In genomic region chr1:177729043-177730024, GRCm38 (mm10) we compare ENCODE assay signal across 20 mouse cellular contexts. TPM values are rescaled to one million over a fixed set of nuclear protein-coding genes. Genes with fewer than 3 reads are reported as not detected.
DNase-seq lines count a peak whose midpoint lies in the region; ATAC-seq and TF ChIP-seq lines count a peak whose summit lies in the region.
"Had no signal": no experiment of that assay in that cellular context is flagged by ENCODE, and none has a peak within 500 bp of the region (broad histone marks: within the 10 kb centered on the region; RNA-seq: fewer than 3 reads in every experiment).

1700016C15Rik (plus strand) TSS chr1:177729814.

- H3K27ac ChIP-seq in liver, adult 2 months (replicated peaks; ENCODE audit: insufficient read depth, low read depth, low read length) = no peak within 1 kb of the TSS
- H3K27ac ChIP-seq in liver, postnatal 0 days (ENCODE audit: low read depth) = no peak within 1 kb of the TSS
- H3K27ac ChIP-seq in embryonic facial prominence, embryonic 10.5 days (replicated peaks) = no peak within 1 kb of the TSS; the same call in 1 of the 2 replicates
- peak within 1 kb of the TSS; percentile 62 for H3K27ac ChIP-seq in lung, embryonic 16.5 days (ENCODE audit: low read length)
- H3K27ac ChIP-seq: hindbrain, embryonic 10.5 days had no signal

- intact Hi-C loops in heart, postnatal 14 days (cut with DNase I) = no loop called here

- no peak for TF ChIP-seq CTCF in liver, adult 2 months (IDR thresholded peaks at IDR 0.05; ENCODE audit: low read depth, low read length)
- no peak for TF ChIP-seq CTCF in liver, postnatal 0 days (IDR thresholded peaks at IDR 0.05; ENCODE audit: low read depth)

- H3K9ac ChIP-seq in liver, adult 2 months (ENCODE audit: low read depth, low read length) = no peak within 1 kb of the TSS
- H3K9ac ChIP-seq in liver, postnatal 0 days (replicated peaks) = no peak within 1 kb of the TSS
- H3K9ac ChIP-seq in lung, embryonic 16.5 days (ENCODE audit: low read length) = no peak within 1 kb of the TSS

- no peaks in the 10 kb centered on the region for H3K79me2 ChIP-seq in liver, adult 2 months (ENCODE audit: control insufficient read depth, insufficient read depth, low read length)

- H3K27me3 ChIP-seq in liver, adult 2 months (ENCODE audit: control insufficient read depth, insufficient read depth, low read length) = no peaks in the 10 kb centered on the region
- H3K27me3 ChIP-seq in liver, postnatal 0 days (ENCODE audit: insufficient read depth, low read length) = no peaks in the 10 kb centered on the region
- H3K27me3 ChIP-seq in embryonic facial prominence, embryonic 10.5 days (replicated peaks; ENCODE audit: low read depth, poor library complexity, severe bottlenecking) = no peaks in the 10 kb centered on the region
- no peaks in the 10 kb centered on the region for H3K27me3 ChIP-seq in lung, embryonic 16.5 days (ENCODE audit: control insufficient read depth, insufficient read depth, low read depth, low read length)

- H3K4me1 ChIP-seq in liver, adult 2 months (ENCODE audit: control insufficient read depth, insufficient read depth, low read length) = no peaks in the 10 kb centered on the region
- H3K4me1 ChIP-seq in liver, postnatal 0 days (ENCODE audit: insufficient read depth) = no peaks in the 10 kb centered on the region; the same call in 1 of the 2 replicates
- peaks cover 17% of the 10 kb centered on the region for H3K4me1 ChIP-seq in embryonic facial prominence, embryonic 10.5 days
- H3K4me1 ChIP-seq in lung, embryonic 16.5 days (replicated peaks; ENCODE audit: control insufficient read depth, insufficient read depth, low read length) = peaks cover 6% of the 10 kb centered on the region; the same call in 1 of the 2 replicates

- ATAC-seq in liver, postnatal 0 days = no peak
- peak; percentile 41 for ATAC-seq in lung, embryonic 16.5 days (ENCODE audit: low read depth)
- ATAC-seq: CD4-positive, CD25-positive, alpha-beta regulatory T cell, adult 4 months had no signal

- H3K9me3 ChIP-seq in liver, postnatal 0 days (ENCODE audit: low read length) = peaks cover 6% of the 10 kb centered on the region; the same call in 1 of the 2 replicates
- peaks cover 6% of the 10 kb centered on the region; the same call in 1 of the 2 replicates for H3K9me3 ChIP-seq in embryonic facial prominence, embryonic 10.5 days
- no peaks in the 10 kb centered on the region for H3K9me3 ChIP-seq in lung, embryonic 16.5 days (ENCODE audit: control insufficient read depth, low read length)

- no peaks in the 10 kb centered on the region for H3K36me3 ChIP-seq in liver, adult 2 months (ENCODE audit: control insufficient read depth, insufficient read depth, low read length)
- H3K36me3 ChIP-seq in liver, postnatal 0 days (replicated peaks; ENCODE audit: insufficient read depth, low read length) = no peaks in the 10 kb centered on the region
- H3K36me3 ChIP-seq in embryonic facial prominence, embryonic 10.5 days (replicated peaks) = no peaks in the 10 kb centered on the region
- H3K36me3 ChIP-seq in lung, embryonic 16.5 days (ENCODE audit: control insufficient read depth, insufficient read depth, low read length) = no peaks in the 10 kb centered on the region
- H3K36me3 ChIP-seq: hindbrain, embryonic 10.5 days had no signal

- no peak within 1 kb of the TSS for H3K4me2 ChIP-seq in liver, postnatal 0 days (ENCODE audit: low read depth, low read length)
- H3K4me2 ChIP-seq in lung, embryonic 16.5 days (ENCODE audit: low read depth, low read length) = no peak within 1 kb of the TSS

- DNase-seq in liver, adult 2 months (ENCODE audit: extremely low read depth, low read depth, low spot score) = peak; percentile 63
- no peak for DNase-seq in liver, postnatal 0 days
- peak; percentile 17 for DNase-seq in embryonic facial prominence, embryonic 10.5 days (ENCODE audit: low spot score)
- peak; percentile 44 for DNase-seq in retina, postnatal 1 day
- DNase-seq in heart, postnatal 14 days = no peak
- no peak for DNase-seq in thymus, postnatal 0 days (ENCODE audit: low spot score)
- no peak for DNase-seq in cerebellum, postnatal 10 days
- DNase-seq: adrenal gland, postnatal 36 days; cerebellum, adult 18-20 months; heart, adult 18-20 months; kidney, adult 18-20 months; left cerebral cortex, postnatal 4 days; right cerebral cortex, postnatal 4 days; thymus, adult 18-20 months had no signal

- no peak for TF ChIP-seq EP300 in liver, postnatal 0 days (IDR thresholded peaks at IDR 0.05; ENCODE audit: low read depth)

- TF ChIP-seq POLR2A in liver, adult 2 months (IDR thresholded peaks at IDR 0.05; ENCODE audit: extremely low read depth, insufficient read depth, low read length) = no peak

- H3K4me3 ChIP-seq in liver, adult 2 months (ENCODE audit: insufficient read depth, low read depth, low read length) = no peak within 1 kb of the TSS
- no peak within 1 kb of the TSS for H3K4me3 ChIP-seq in liver, postnatal 0 days (ENCODE audit: low read depth, low read length)
- H3K4me3 ChIP-seq in embryonic facial prominence, embryonic 10.5 days = no peak within 1 kb of the TSS
- H3K4me3 ChIP-seq in lung, embryonic 16.5 days (ENCODE audit: low read length) = no peak within 1 kb of the TSS
- H3K4me3 ChIP-seq: hindbrain, embryonic 10.5 days had no signal

- WGBS in liver, adult 2 months = 69% methylated on average over 11 of the region's 11 CpGs
- WGBS in liver, postnatal 0 days (ENCODE audit: insufficient replicate concordance) = 69% methylated on average over 11 of the region's 11 CpGs
- 59% methylated on average over 11 of the region's 11 CpGs for WGBS in embryonic facial prominence, embryonic 10.5 days
- 57% methylated on average over 11 of the region's 11 CpGs for WGBS in lung, embryonic 16.5 days

RNA-seq across cellular contexts. Expression of gene 1700016C15Rik, which starts in this region (rescaled TPM):
- total RNA-seq in liver, adult 2 months (2014; rRNA removed) = not detected in 2 replicates
- polyA plus RNA-seq in liver, adult 2 months (2012; rRNA removed) = not detected in 2 replicates
- not detected in 2 replicates for polyA plus RNA-seq in liver, postnatal 0 days (2015; fragmentation: Nextera tagmentation; extraction: Ambion mirVana)
- not detected in 2 replicates for polyA plus RNA-seq in embryonic facial prominence, embryonic 10.5 days (2016; fragmentation: Nextera tagmentation; extraction: Ambion mirVana)
- 0.41 and 1.3 TPM in 2 replicates for polyA plus RNA-seq in lung, embryonic 16.5 days (2015; fragmentation: Nextera tagmentation; extraction: Ambion mirVana)
- not detected for total RNA-seq in heart, postnatal 14 days (2021)
- polyA plus RNA-seq in thymus, postnatal 0 days (2015; fragmentation: Nextera tagmentation; extraction: Ambion mirVana) = 0.28 and 0.49 TPM in 2 replicates
- total RNA-seq: adrenal gland, postnatal 36 days; heart, adult 18-20 months; layer of hippocampus, postnatal 10 days; left cerebral cortex, postnatal 4 days had no signal
- polyA plus RNA-seq: CD4-positive, CD25-positive, alpha-beta regulatory T cell, adult 4 months; frontal cortex, adult 2 months; hindbrain, embryonic 10.5 days; neural tube, embryonic 11.5 days had no signal

Comparison
In these comparisons a context has a peak if more than half of its experiments do, and no peak if none do; other contexts are left out.
1. Peak in DNase-seq in liver, adult 2 months; RNA of the gene not detected or under 1 TPM.
2. Peak in DNase-seq in embryonic facial prominence, embryonic 10.5 days; RNA of the gene not detected or under 1 TPM.